Mouse (Mus musculus) midbrain, embryonic 12.5 days (tissue): Measurements from ENCODE around the gene Elobl. TPM values are rescaled to one million over a fixed set of nuclear protein-coding genes. Genes with fewer than 3 reads are reported as not detected.
A peak's percentile ranks its signal among the peaks of the same experiment; 100 is the strongest.
"Not testable (repeated sequence)": the region's sequence is repeated elsewhere in the genome, so short reads cannot be mapped to it uniquely, and the experiment has no call there.

Experiments
- ATAC-seq: fragments of 200-750 bp; cut with Nextera tagmentation; 2 replicates; pipeline ENCODE4 v1.8.0; 2017; ENCODE audit warnings: low read depth, moderate TSS enrichment, moderate library complexity; ENCODE audit not compliant: low FRiP score
- H3K27ac ChIP-seq: fragments of 300-500 bp; sonication (generic); replicated peaks from 2 replicates; pipeline ENCODE4 v1.5.1; 2016; ENCODE audit warnings: mild to moderate bottlenecking
- H3K27me3 ChIP-seq: fragments of 300-500 bp; sonication (generic); 2 replicates; pipeline ENCODE4 v1.6.1; 2016; ENCODE audit warnings: mild to moderate bottlenecking
- H3K36me3 ChIP-seq: fragments of 300-500 bp; sonication (generic); 2 replicates; pipeline ENCODE4 v1.6.1; 2016
- H3K4me1 ChIP-seq: fragments of 300-500 bp; sonication (generic); 2 replicates; pipeline ENCODE4 v1.6.1; 2016
- H3K4me2 ChIP-seq: fragments of 300-500 bp; sonication (generic); replicated peaks from 2 replicates; pipeline ENCODE4 v1.6.1; 2016; ENCODE audit warnings: mild to moderate bottlenecking, moderate library complexity
- H3K4me3 ChIP-seq: fragments of 300-500 bp; sonication (generic); 2 replicates; pipeline ENCODE4 v1.5.1; 2016; ENCODE audit warnings: mild to moderate bottlenecking
- H3K9ac ChIP-seq: fragments of 300-500 bp; sonication (generic); replicated peaks from 2 replicates; pipeline ENCODE4 v1.6.1; 2016; ENCODE audit warnings: mild to moderate bottlenecking, moderate library complexity
- H3K9me3 ChIP-seq: fragments of 300-500 bp; sonication (generic); 2 replicates; pipeline ENCODE4 v1.6.1; 2016; ENCODE audit warnings: mild to moderate bottlenecking
- WGBS: fragments of 180-500 bp; shearing (Covaris S2); methylation state at CpG from one replicate; pipeline ENCODE4 v1.1.7; 2016; 5-methylcytosine and 5-hydroxymethylcytosine counted together
- polyA plus RNA-seq: library from polyadenylated mRNA; unstranded; fragments of >200 nt; fragmentation: Nextera tagmentation; extraction: Ambion mirVana; gene quantifications from 2 replicates; pipeline ENCODE4 v1.2.1, GENCODE M21; 2016

Gene Elobl
- polyA plus RNA-seq, 1 experiment from 2014 or later: not detected

GRCm38 (mm10) chr11:88999723-89000526 lies 33.2 kb upstream of the Elobl start:
- H3K4me3 ChIP-seq: peak overlapping the region; percentile 44
- peak overlapping the region; percentile 6; the same call in 1 of the 2 replicates for H3K27ac ChIP-seq
- no peaks in the 10 kb centered on the region for H3K9me3 ChIP-seq
- WGBS: 28% methylated on average over 33 of the region's 33 CpGs
- ATAC-seq: no peak
- peaks cover 11% of the 10 kb centered on the region; the same call in 1 of the 2 replicates for H3K4me1 ChIP-seq
- H3K4me2 ChIP-seq: peak overlapping the region; percentile 56
- peak overlapping the region; percentile 31; the same call in 1 of the 2 replicates for H3K9ac ChIP-seq
- peaks cover 30% of the 10 kb centered on the region for H3K27me3 ChIP-seq
- H3K36me3 ChIP-seq: no peaks in the 10 kb centered on the region

GRCm38 (mm10) chr11:88998974-88999722 lies 32.4 kb upstream of the Elobl start, which contains the start of gene Trim25:
Trim25 (plus strand) TSS chr11:88999376.
- ATAC-seq: peak; percentile 34; the same call in 1 of the 2 replicates
- peaks cover 11% of the 10 kb centered on the region; the same call in 1 of the 2 replicates for H3K4me1 ChIP-seq

GRCm38 (mm10) chr11:88998406-88998805 lies 31.7 kb upstream of the Elobl start:
- Histone ChIP-seq H3K4me1 (peaks cover 11% of the 10 kb centered on the region; the same call in 1 of the 2 replicates), H3K9ac (no peak overlapping the region), H3K4me2 (no peak overlapping the region), H3K9me3 (no peaks in the 10 kb centered on the region), H3K4me3 (no peak overlapping the region), H3K27me3 (peaks cover 30% of the 10 kb centered on the region), H3K27ac (no peak overlapping the region), H3K36me3 (no peaks in the 10 kb centered on the region)
- no peak for ATAC-seq
- WGBS: 30% methylated on average over 2 of the region's 3 CpGs

More at GRCm38 (mm10) chr11:88998974-88999722, 32.4 kb upstream of the Elobl start, which contains the start of gene Trim25:
- peak within 1 kb of the TSS; percentile 6; the same call in 1 of the 2 replicates for H3K27ac ChIP-seq
- peak within 1 kb of the TSS; percentile 56 for H3K4me2 ChIP-seq
- no peaks in the 10 kb centered on the region for H3K9me3 ChIP-seq
- WGBS: 3% methylated on average over 48 of the region's 48 CpGs
- H3K27me3 ChIP-seq: peaks cover 30% of the 10 kb centered on the region
- H3K9ac ChIP-seq: peak within 1 kb of the TSS; percentile 31; the same call in 1 of the 2 replicates
- peak within 1 kb of the TSS; percentile 44 for H3K4me3 ChIP-seq
- H3K36me3 ChIP-seq: no peaks in the 10 kb centered on the region

GRCm38 (mm10) chr11:88997343-88997742 lies 30.6 kb upstream of the Elobl start:
- H3K9me3 ChIP-seq, H3K4me2 ChIP-seq, H3K9ac ChIP-seq, H3K27ac ChIP-seq, ATAC-seq, H3K4me3 ChIP-seq, H3K36me3 ChIP-seq: not testable (repeated sequence)
- 92% methylated on average over 5 of the region's 5 CpGs for WGBS
- Histone ChIP-seq H3K4me1 (peaks cover 11% of the 10 kb centered on the region; the same call in 1 of the 2 replicates), H3K27me3 (peaks cover 30% of the 10 kb centered on the region)

- Histone ChIP-seq H3K4me2 (no peak overlapping the region), H3K27ac (no peak overlapping the region), H3K4me3 (no peak overlapping the region), H3K36me3 (no peaks in the 10 kb centered on the region), H3K9ac (no peak overlapping the region), H3K4me1 (peaks cover 11% of the 10 kb centered on the region; the same call in 1 of the 2 replicates), H3K27me3 (peaks cover 30% of the 10 kb centered on the region), H3K9me3 (no peaks in the 10 kb centered on the region)
- WGBS: 81% methylated on average over 7 of the region's 7 CpGs
- ATAC-seq: no peak
Observed at GRCm38 (mm10) chr11:88996427-88996826, 29.7 kb upstream of the Elobl start.

GRCm38 (mm10) chr11:88995616-88996015 lies 28.9 kb upstream of the Elobl start:
- H3K9me3 ChIP-seq: no peaks in the 10 kb centered on the region
- H3K27me3 ChIP-seq: peaks cover 29% of the 10 kb centered on the region
- no peak for ATAC-seq
- H3K4me3 ChIP-seq: no peak overlapping the region
- no peak overlapping the region for H3K9ac ChIP-seq
- WGBS: 94% methylated on average over 2 of the region's 2 CpGs
- H3K4me2 ChIP-seq: no peak overlapping the region
- H3K27ac ChIP-seq: no peak overlapping the region
- peaks cover 11% of the 10 kb centered on the region; the same call in 1 of the 2 replicates for H3K4me1 ChIP-seq
- peaks cover 8% of the 10 kb centered on the region for H3K36me3 ChIP-seq

GRCm38 (mm10) chr11:88994492-88994891 lies 27.8 kb upstream of the Elobl start:
- H3K4me2 ChIP-seq: no peak overlapping the region
- H3K36me3 ChIP-seq: peaks cover 13% of the 10 kb centered on the region
- H3K4me1 ChIP-seq: peaks cover 8% of the 10 kb centered on the region; the same call in 1 of the 2 replicates
- H3K9ac ChIP-seq: no peak overlapping the region
- ATAC-seq: no peak
- peaks cover 18% of the 10 kb centered on the region for H3K27me3 ChIP-seq
- no peak overlapping the region for H3K27ac ChIP-seq
- WGBS: 89% methylated on average over 7 of the region's 7 CpGs
- no peak overlapping the region for H3K4me3 ChIP-seq
- H3K9me3 ChIP-seq: no peaks in the 10 kb centered on the region

- WGBS: 15% methylated on average over 5 of the region's 5 CpGs
- no peak overlapping the region for H3K4me2 ChIP-seq
- no peak for ATAC-seq
Observed at GRCm38 (mm10) chr11:88993625-88994024, 26.9 kb upstream of the Elobl start.

GRCm38 (mm10) chr11:88993186-88993585 lies 26.5 kb upstream of the Elobl start:
- Histone ChIP-seq H3K36me3 (peaks cover 19% of the 10 kb centered on the region), H3K4me2 (no peak overlapping the region), H3K27ac (no peak overlapping the region), H3K9me3 (no peaks in the 10 kb centered on the region), H3K4me1 (no peaks in the 10 kb centered on the region), H3K4me3 (no peak overlapping the region), H3K9ac (no peak overlapping the region), H3K27me3 (peaks cover 5% of the 10 kb centered on the region; the same call in 1 of the 2 replicates)
- ATAC-seq: no peak
- 50% methylated on average over 7 of the region's 7 CpGs for WGBS

More at GRCm38 (mm10) chr11:88993625-88994024, 26.9 kb upstream of the Elobl start:
- no peak overlapping the region for H3K9ac ChIP-seq
- H3K4me1 ChIP-seq: 0 out of 2 replicates have a peak, but pooled peaks cover 3% of the 10 kb centered on the region
- H3K4me3 ChIP-seq: no peak overlapping the region
- H3K27ac ChIP-seq: no peak overlapping the region
- peaks cover 16% of the 10 kb centered on the region for H3K36me3 ChIP-seq
- peaks cover 9% of the 10 kb centered on the region for H3K27me3 ChIP-seq
- no peaks in the 10 kb centered on the region for H3K9me3 ChIP-seq

- no peaks in the 10 kb centered on the region for H3K4me1 ChIP-seq
- H3K4me3 ChIP-seq: no peak overlapping the region
- no peak for ATAC-seq
- H3K9ac ChIP-seq: no peak overlapping the region
- 74% methylated on average over 5 of the region's 5 CpGs for whole genome bisulfite sequencing
- H3K27me3 ChIP-seq: no peaks in the 10 kb centered on the region
- H3K9me3 ChIP-seq: no peaks in the 10 kb centered on the region
- H3K36me3 ChIP-seq: peaks cover 49% of the 10 kb centered on the region
- no peak overlapping the region for H3K4me2 ChIP-seq
- no peak overlapping the region for H3K27ac ChIP-seq
Observed at GRCm38 (mm10) chr11:88989530-88989929, 22.8 kb upstream of the Elobl start.

GRCm38 (mm10) chr11:88988956-88989355 lies 22.2 kb upstream of the Elobl start:
- Histone ChIP-seq H3K9ac (no peak overlapping the region), H3K9me3 (no peaks in the 10 kb centered on the region), H3K27ac (no peak overlapping the region), H3K27me3 (no peaks in the 10 kb centered on the region), H3K36me3 (peaks cover 54% of the 10 kb centered on the region), H3K4me1 (no peaks in the 10 kb centered on the region), H3K4me2 (no peak overlapping the region), H3K4me3 (no peak overlapping the region)
- ATAC-seq: no peak
- WGBS: 81% methylated on average over 5 of the region's 5 CpGs
